Mouse (Mus musculus): Measurements from ENCODE around the gene Cdh16. TPM values are rescaled to one million over a fixed set of nuclear protein-coding genes. Genes with fewer than 3 reads are reported as not detected.
A peak's percentile ranks its signal among the peaks of the same experiment; 100 is the strongest.
"Not testable (repeated sequence)": the region's sequence is repeated elsewhere in the genome, so short reads cannot be mapped to it uniquely, and the experiment has no call there.

Gene Cdh16
- polyA plus RNA-seq (2014; fragmentation: Nextera tagmentation; extraction: Ambion mirVana): not detected in 2 replicates

GRCm38 (mm10) chr8:104624161-104624560, at the start of gene Cdh16:
Gene Cdh16, minus strand, starts transcription at chr8:104624396.
- no peak within 1 kb of the TSS for H3K4me3 ChIP-seq (ENCODE audit: low read depth, low read length)
- H3K4me2 ChIP-seq (ENCODE audit: low read depth, low read length): no peak within 1 kb of the TSS
- no peaks in the 10 kb centered on the region for H3K9me3 ChIP-seq (replicated peaks; ENCODE audit: control insufficient read depth, low read length)
- no peaks in the 10 kb centered on the region for H3K27me3 ChIP-seq (ENCODE audit: control insufficient read depth, insufficient read depth, low read length)
- H3K36me3 ChIP-seq (replicated peaks; ENCODE audit: control insufficient read depth, insufficient read depth, low read depth, low read length): no peaks in the 10 kb centered on the region
- 85% methylated on average over 6 of the region's 6 CpGs for WGBS
- no peak within 1 kb of the TSS for H3K27ac ChIP-seq (replicated peaks; ENCODE audit: low read depth, low read length)
- DNase-seq (ENCODE audit: low spot score) (no peak), ATAC-seq (replicated peaks; ENCODE audit: insufficient number of reproducible peaks, low FRiP score, low TSS enrichment, low read depth) (0 out of 2 replicates have a peak, but pooled peaks have one; percentile 41)
- H3K9ac ChIP-seq (replicated peaks; ENCODE audit: low read length): no peak within 1 kb of the TSS
- H3K4me1 ChIP-seq (ENCODE audit: control insufficient read depth, insufficient read depth, low read length): no peaks in the 10 kb centered on the region

GRCm38 (mm10) chr8:104655614-104656013, 31.4 kb upstream of the Cdh16 start:
- DNase-seq (ENCODE audit: low spot score): no peak
- ATAC-seq (replicated peaks; ENCODE audit: insufficient number of reproducible peaks, low FRiP score, low TSS enrichment, low read depth): no peak
- no peak overlapping the region for H3K4me3 ChIP-seq (ENCODE audit: low read depth, low read length)
- H3K9ac ChIP-seq (replicated peaks; ENCODE audit: low read length): no peak overlapping the region
- no peak overlapping the region for H3K4me2 ChIP-seq (ENCODE audit: low read depth, low read length)
- H3K27ac ChIP-seq (replicated peaks; ENCODE audit: low read depth, low read length): no peak overlapping the region
- H3K36me3 ChIP-seq (replicated peaks; ENCODE audit: control insufficient read depth, insufficient read depth, low read depth, low read length): no peaks in the 10 kb centered on the region
- 72% methylated on average over 4 of the region's 4 CpGs for WGBS
- H3K9me3 ChIP-seq (replicated peaks; ENCODE audit: control insufficient read depth, low read length): no peaks in the 10 kb centered on the region
- no peaks in the 10 kb centered on the region for H3K27me3 ChIP-seq (ENCODE audit: control insufficient read depth, insufficient read depth, low read length)
- no peaks in the 10 kb centered on the region for H3K4me1 ChIP-seq (ENCODE audit: control insufficient read depth, insufficient read depth, low read length)

DNA sequence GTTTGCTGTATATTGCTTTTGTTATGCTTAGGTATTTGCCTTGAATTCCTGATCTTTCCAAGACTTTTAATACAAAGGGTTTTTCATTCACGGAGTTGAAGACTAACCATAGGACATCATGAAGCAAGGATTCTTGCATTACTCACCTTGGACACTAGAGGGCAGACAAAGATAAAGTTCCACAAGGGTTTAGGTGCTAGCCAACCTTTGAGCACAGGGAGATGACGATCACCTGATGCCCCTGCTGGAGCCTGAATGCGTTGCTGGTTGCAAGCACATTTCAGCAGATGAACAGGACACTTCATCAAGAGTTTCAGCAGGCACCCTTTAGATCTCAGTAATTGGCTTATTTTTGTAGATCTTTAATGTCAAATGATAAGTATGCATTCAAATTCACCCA, 30.8 kb upstream of the Cdh16 start:
- H3K27ac ChIP-seq (replicated peaks; ENCODE audit: low read depth, low read length): no peak overlapping the region
- H3K9me3 ChIP-seq (replicated peaks; ENCODE audit: control insufficient read depth, low read length): no peaks in the 10 kb centered on the region
- H3K9ac ChIP-seq (replicated peaks; ENCODE audit: low read length): no peak overlapping the region
- H3K36me3 ChIP-seq (replicated peaks; ENCODE audit: control insufficient read depth, insufficient read depth, low read depth, low read length): no peaks in the 10 kb centered on the region
- 2% methylated on average over 3 of the region's 3 CpGs for WGBS
- H3K4me1 ChIP-seq (ENCODE audit: control insufficient read depth, insufficient read depth, low read length): no peaks in the 10 kb centered on the region
- no peaks in the 10 kb centered on the region for H3K27me3 ChIP-seq (ENCODE audit: control insufficient read depth, insufficient read depth, low read length)
- peak; percentile 95 for DNase-seq (ENCODE audit: low spot score)
- ATAC-seq (replicated peaks; ENCODE audit: insufficient number of reproducible peaks, low FRiP score, low TSS enrichment, low read depth): peak; percentile 79; the same call in 1 of the 2 replicates
- no peak overlapping the region for H3K4me3 ChIP-seq (ENCODE audit: low read depth, low read length)
- no peak overlapping the region for H3K4me2 ChIP-seq (ENCODE audit: low read depth, low read length)

- H3K4me3 ChIP-seq (ENCODE audit: low read depth, low read length); H3K9ac ChIP-seq (replicated peaks; ENCODE audit: low read length); H3K27ac ChIP-seq (replicated peaks; ENCODE audit: low read depth, low read length); H3K27me3 ChIP-seq (ENCODE audit: control insufficient read depth, insufficient read depth, low read length); ATAC-seq (replicated peaks; ENCODE audit: insufficient number of reproducible peaks, low FRiP score, low TSS enrichment, low read depth); H3K9me3 ChIP-seq (replicated peaks; ENCODE audit: control insufficient read depth, low read length); H3K36me3 ChIP-seq (replicated peaks; ENCODE audit: control insufficient read depth, insufficient read depth, low read depth, low read length); H3K4me2 ChIP-seq (ENCODE audit: low read depth, low read length); H3K4me1 ChIP-seq (ENCODE audit: control insufficient read depth, insufficient read depth, low read length); DNase-seq (ENCODE audit: low spot score): not testable (repeated sequence)
- WGBS: 73% methylated on average over 3 of the region's 3 CpGs
Measured at GRCm38 (mm10) chr8:104644187-104644586, 20.0 kb upstream of the Cdh16 start.

DNA sequence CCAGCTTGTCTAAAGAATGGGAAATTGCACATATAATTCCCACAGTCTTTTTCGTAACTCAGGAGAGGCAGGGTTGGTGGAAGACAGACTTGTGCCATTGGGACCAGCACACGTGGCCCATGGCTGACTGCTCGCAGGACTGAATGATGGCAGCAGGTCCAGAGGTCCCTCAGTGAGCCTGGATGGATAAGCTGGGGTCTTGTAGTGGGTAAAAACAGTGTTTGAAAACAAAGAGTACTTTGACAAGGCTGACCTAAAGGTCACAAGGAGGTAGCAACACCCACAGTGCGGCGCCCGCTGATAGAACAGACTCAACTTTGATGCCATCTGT, 18.1 kb upstream of the Cdh16 start:
- H3K9ac ChIP-seq (replicated peaks; ENCODE audit: low read length): peak overlapping the region; percentile 85
- H3K27me3 ChIP-seq (ENCODE audit: control insufficient read depth, insufficient read depth, low read length): no peaks in the 10 kb centered on the region
- H3K27ac ChIP-seq (replicated peaks; ENCODE audit: low read depth, low read length): no peak overlapping the region
- no peaks in the 10 kb centered on the region; the same call in 1 of the 2 replicates for H3K36me3 ChIP-seq (replicated peaks; ENCODE audit: control insufficient read depth, insufficient read depth, low read depth, low read length)
- peaks cover 2% of the 10 kb centered on the region; the same call in 1 of the 2 replicates for H3K4me1 ChIP-seq (ENCODE audit: control insufficient read depth, insufficient read depth, low read length)
- WGBS: 61% methylated on average over 6 of the region's 6 CpGs
- H3K4me2 ChIP-seq (ENCODE audit: low read depth, low read length): peak overlapping the region; percentile 78
- H3K9me3 ChIP-seq (replicated peaks; ENCODE audit: control insufficient read depth, low read length): no peaks in the 10 kb centered on the region
- peak overlapping the region; percentile 86 for H3K4me3 ChIP-seq (ENCODE audit: low read depth, low read length)
- no peak for ATAC-seq (replicated peaks; ENCODE audit: insufficient number of reproducible peaks, low FRiP score, low TSS enrichment, low read depth)
- no peak for DNase-seq (ENCODE audit: low spot score)

DNA sequence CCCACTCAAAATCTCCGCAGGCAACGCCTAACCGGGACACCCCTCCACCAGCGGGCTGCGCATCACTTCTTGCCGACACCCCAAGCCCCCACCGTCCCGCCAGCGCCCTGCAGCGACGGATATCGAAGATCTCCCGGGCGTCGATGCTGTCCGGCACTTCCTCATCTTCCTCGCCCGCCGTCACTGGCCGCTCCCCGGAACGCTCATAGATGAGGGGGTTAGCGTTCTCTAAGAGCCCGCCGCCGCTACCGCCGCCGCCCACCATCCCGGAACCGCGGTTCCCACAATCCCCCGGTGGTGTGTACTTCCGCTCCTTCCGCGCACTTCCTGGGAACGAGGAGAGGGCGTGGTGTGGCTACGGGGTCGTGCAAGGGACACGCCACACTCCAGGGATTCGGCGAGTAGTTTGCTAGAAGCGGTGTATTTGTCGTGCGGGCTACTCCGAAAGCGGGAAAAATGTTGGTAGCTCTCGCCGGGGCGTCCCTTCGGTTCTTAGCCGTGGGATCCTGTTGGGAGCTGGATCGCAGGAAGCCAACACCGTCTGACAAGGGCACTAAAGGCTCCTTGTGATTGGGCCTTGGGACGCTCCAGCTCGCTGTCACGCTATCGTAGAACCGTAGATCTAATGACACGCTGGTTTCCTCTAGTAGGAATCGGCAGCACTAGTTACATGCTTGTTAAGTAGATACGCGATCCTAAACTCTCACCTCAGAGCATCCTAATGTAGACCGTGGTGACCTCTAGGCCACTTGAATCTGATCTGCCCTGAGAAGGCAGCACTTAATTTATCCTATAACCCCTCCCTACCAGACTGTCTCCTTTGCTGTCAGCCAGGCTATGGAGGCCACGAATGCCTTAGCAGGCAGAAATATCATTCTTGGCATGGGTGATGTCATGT, 17.5 kb upstream of the Cdh16 start, which contains the start of gene Ciao2b:
TSS of gene Ciao2b (minus strand) at position 540 of the 898 bp plus-strand sequence.
- H3K4me3 ChIP-seq (ENCODE audit: low read depth, low read length): peak within 1 kb of the TSS; percentile 86
- peak within 1 kb of the TSS; percentile 78 for H3K4me2 ChIP-seq (ENCODE audit: low read depth, low read length)
- WGBS: under 1% methylated on average over 66 of the region's 66 CpGs
- ATAC-seq (replicated peaks; ENCODE audit: insufficient number of reproducible peaks, low FRiP score, low TSS enrichment, low read depth) (peak; percentile 91), DNase-seq (ENCODE audit: low spot score) (peak; percentile 90)
- peaks cover 2% of the 10 kb centered on the region; the same call in 1 of the 2 replicates for H3K4me1 ChIP-seq (ENCODE audit: control insufficient read depth, insufficient read depth, low read length)
- no peaks in the 10 kb centered on the region; the same call in 1 of the 2 replicates for H3K36me3 ChIP-seq (replicated peaks; ENCODE audit: control insufficient read depth, insufficient read depth, low read depth, low read length)
- H3K9ac ChIP-seq (replicated peaks; ENCODE audit: low read length): peak within 1 kb of the TSS; percentile 85
- no peaks in the 10 kb centered on the region for H3K27me3 ChIP-seq (ENCODE audit: control insufficient read depth, insufficient read depth, low read length)
- H3K27ac ChIP-seq (replicated peaks; ENCODE audit: low read depth, low read length): no peak within 1 kb of the TSS
- no peaks in the 10 kb centered on the region for H3K9me3 ChIP-seq (replicated peaks; ENCODE audit: control insufficient read depth, low read length)

DNA sequence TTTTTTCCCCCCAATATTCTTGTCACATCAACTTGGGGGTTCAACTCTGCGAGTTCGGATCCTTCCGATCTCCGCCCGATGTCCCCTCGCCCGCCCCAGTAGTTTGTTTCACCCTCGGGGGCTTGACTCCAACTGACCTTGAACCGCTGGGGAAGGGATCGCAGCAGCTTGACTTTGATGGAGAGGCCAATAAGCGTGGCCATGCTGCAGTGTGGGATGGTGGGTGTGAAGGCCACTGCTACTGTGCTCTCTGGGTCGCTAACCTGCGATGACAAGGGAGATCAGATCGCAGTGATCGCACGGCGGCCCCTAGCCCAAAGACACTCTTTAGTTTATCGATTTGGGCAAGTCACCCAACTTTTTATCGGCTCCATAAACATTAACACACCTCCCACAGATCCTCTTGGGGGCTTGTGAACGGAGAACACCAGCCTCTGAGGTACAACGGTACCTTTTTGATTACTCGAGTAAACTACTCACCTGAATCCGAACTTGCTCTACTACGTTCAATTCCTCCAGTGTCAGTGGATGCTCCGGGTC, 16.7 kb upstream of the Cdh16 start:
- Histone ChIP-seq H3K27me3 (ENCODE audit: control insufficient read depth, insufficient read depth, low read length) (no peaks in the 10 kb centered on the region), H3K9ac (replicated peaks; ENCODE audit: low read length) (peak overlapping the region; percentile 85), H3K9me3 (replicated peaks; ENCODE audit: control insufficient read depth, low read length) (no peaks in the 10 kb centered on the region), H3K36me3 (replicated peaks; ENCODE audit: control insufficient read depth, insufficient read depth, low read depth, low read length) (no peaks in the 10 kb centered on the region; the same call in 1 of the 2 replicates), H3K27ac (replicated peaks; ENCODE audit: low read depth, low read length) (no peak overlapping the region), H3K4me3 (ENCODE audit: low read depth, low read length) (peak overlapping the region; percentile 86), H3K4me2 (ENCODE audit: low read depth, low read length) (peak overlapping the region; percentile 78), H3K4me1 (ENCODE audit: control insufficient read depth, insufficient read depth, low read length) (peaks cover 2% of the 10 kb centered on the region; the same call in 1 of the 2 replicates)
- DNase-seq (ENCODE audit: low spot score) (no peak), ATAC-seq (replicated peaks; ENCODE audit: insufficient number of reproducible peaks, low FRiP score, low TSS enrichment, low read depth) (no peak)
- WGBS: 8% methylated on average over 25 of the region's 25 CpGs

- no peak for DNase-seq (ENCODE audit: low spot score)
- Histone ChIP-seq H3K4me3 (ENCODE audit: low read depth, low read length) (no peak overlapping the region), H3K9ac (replicated peaks; ENCODE audit: low read length) (no peak overlapping the region)
Measured at GRCm38 (mm10) chr8:104640241-104640640, 16.0 kb upstream of the Cdh16 start.

More at GRCm38 (mm10) chr8:104640241-104640640, 16.0 kb upstream of the Cdh16 start:
- Histone ChIP-seq H3K9me3 (replicated peaks; ENCODE audit: control insufficient read depth, low read length) (no peaks in the 10 kb centered on the region), H3K4me2 (ENCODE audit: low read depth, low read length) (no peak overlapping the region; the same call in none of the 2 replicates), H3K27me3 (ENCODE audit: control insufficient read depth, insufficient read depth, low read length) (no peaks in the 10 kb centered on the region), H3K4me1 (ENCODE audit: control insufficient read depth, insufficient read depth, low read length) (peaks cover 2% of the 10 kb centered on the region; the same call in 1 of the 2 replicates), H3K36me3 (replicated peaks; ENCODE audit: control insufficient read depth, insufficient read depth, low read depth, low read length) (no peaks in the 10 kb centered on the region; the same call in 1 of the 2 replicates), H3K27ac (replicated peaks; ENCODE audit: low read depth, low read length) (no peak overlapping the region)
- no peak for ATAC-seq (replicated peaks; ENCODE audit: insufficient number of reproducible peaks, low FRiP score, low TSS enrichment, low read depth)
- WGBS: 89% methylated on average over 7 of the region's 7 CpGs

Measured in embryonic facial prominence, embryonic 11.5 days (tissue).